Mouse (Mus musculus): ENCODE measurements around the gene Slc35f6.

- no peak for TF ChIP-seq POLR2A (IDR thresholded peaks at IDR 0.05; ENCODE audit: control insufficient read depth, low read depth, low read length)
- TF ChIP-seq CTCF (IDR thresholded peaks at IDR 0.05; ENCODE audit: control insufficient read depth, insufficient read depth, insufficient replicate concordance, low read depth, low read length): no peak
These were observed 36.6 kb upstream of the Slc35f6 start for GRCm38 (mm10) chr5:30611091-30611490.

Measured in testis, adult 2 months (tissue).